Mouse (Mus musculus) heart, adult 2 months (tissue): ENCODE measurements around the gene Exoc3l4.

Source experiments
- EP300 ChIP-seq: fragments of 200-500 bp; IDR thresholded peaks from 2 replicates; pipeline ENCODE4 v1.6.1; 2011; ENCODE audit warnings: low read depth, low read length, control low read depth; ENCODE audit not compliant: insufficient read depth
- POLR2A ChIP-seq: fragments of 200-500 bp; IDR thresholded peaks from 2 replicates; pipeline ENCODE4 v1.6.1; 2011; ENCODE audit warnings: mild to moderate bottlenecking, low read depth, low read length, control low read depth; ENCODE audit not compliant: insufficient read depth

- TF ChIP-seq POLR2A (no peak), EP300 (no peak)
Observed at GRCm38 (mm10) chr12:111385883-111386641, 30.8 kb upstream of the Exoc3l4 start.
